Mouse (Mus musculus) E14TG2a.4 (cell line): ENCODE measurements around the gene Sept1.
A peak's percentile ranks its signal among the peaks of the same experiment; 100 is the strongest.
"Not testable (repeated sequence)": the region's sequence is repeated elsewhere in the genome, so short reads cannot be mapped to it uniquely, and the experiment has no call there.

ENCODE experiments used
- H3K27me3 ChIP-seq: 2 replicates; pipeline ENCODE4 v1.6.1; 2014; ENCODE audit warnings: low read length, control low read depth; ENCODE audit not compliant: insufficient read depth
- H3K36me3 ChIP-seq: 2 replicates; pipeline ENCODE4 v1.6.1; 2014; ENCODE audit warnings: low read length, control low read depth; ENCODE audit not compliant: insufficient read depth
- H3K4me1 ChIP-seq: replicated peaks from 2 replicates; pipeline ENCODE4 v1.6.1; 2014; ENCODE audit warnings: low read depth, low read length, control low read depth
- H3K4me3 ChIP-seq: replicated peaks from 2 replicates; pipeline ENCODE4 v1.5.1; 2014; ENCODE audit warnings: mild to moderate bottlenecking, low read length
- H3K9me3 ChIP-seq: 2 replicates; pipeline ENCODE4 v1.6.1; 2014; ENCODE audit warnings: low read length, control low read depth
- CTCF ChIP-seq: conservative IDR thresholded peaks from 2 replicates; pipeline ENCODE4 v1.5.1; 2014; ENCODE audit warnings: low read length
- NANOG ChIP-seq: IDR thresholded peaks from 2 replicates; pipeline ENCODE4 v1.6.1; 2014; ENCODE audit warnings: borderline replicate concordance, low read length, mixed read lengths
- POU5F1 ChIP-seq: IDR thresholded peaks from 2 replicates; pipeline ENCODE4 v1.6.1; 2014; ENCODE audit warnings: low read length, borderline replicate concordance

The Sept1 gene

DNA sequence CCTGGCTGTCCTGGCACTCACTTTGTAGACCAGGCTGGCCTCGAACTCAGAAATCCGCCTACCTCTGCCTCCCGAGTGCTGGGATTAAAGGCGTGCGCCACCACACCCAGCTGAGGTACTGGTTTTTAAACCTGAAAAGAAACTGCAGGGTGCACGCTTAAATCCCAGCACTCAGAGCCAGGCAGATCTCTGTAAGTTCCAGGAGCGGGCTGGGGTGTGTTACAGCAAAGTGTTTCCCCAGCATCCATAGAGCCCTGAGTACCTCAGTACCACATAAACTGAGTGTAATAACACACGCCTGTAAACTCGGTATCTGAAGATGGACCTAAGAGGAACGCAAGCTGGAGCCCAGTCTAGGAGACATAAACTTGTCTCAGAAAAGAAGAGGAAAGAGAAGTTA is 45.6 kb downstream of the Sept1 start:
- TF ChIP-seq NANOG (no peak), POU5F1 (no peak)
- peaks cover 29% of the 10 kb centered on the region for H3K36me3 ChIP-seq

GRCm38 (mm10) chr7:127185601-127186000 is 47.3 kb downstream of the Sept1 start:
- TF ChIP-seq CTCF (peak; percentile 39; the same call in 1 of the 2 replicates), NANOG (no peak)
- peaks cover 13% of the 10 kb centered on the region; the same call in 1 of the 2 replicates for H3K36me3 ChIP-seq
- no peaks in the 10 kb centered on the region for H3K27me3 ChIP-seq
- H3K9me3 ChIP-seq = no peaks in the 10 kb centered on the region
- H3K4me1 ChIP-seq = peaks cover 67% of the 10 kb centered on the region
- no peak overlapping the region for H3K4me3 ChIP-seq

More for the DNA sequence above, 45.6 kb downstream of the Sept1 start:
- no peaks in the 10 kb centered on the region for H3K9me3 ChIP-seq
- H3K27me3 ChIP-seq = no peaks in the 10 kb centered on the region
- H3K4me3 ChIP-seq = 0 out of 2 replicates have a peak overlapping the region, but pooled peaks have one; percentile 1
- H3K4me1 ChIP-seq = peaks cover 84% of the 10 kb centered on the region

- H3K27me3 ChIP-seq = no peaks in the 10 kb centered on the region
- no peaks in the 10 kb centered on the region for H3K9me3 ChIP-seq
- peaks cover 58% of the 10 kb centered on the region for H3K4me1 ChIP-seq
- H3K36me3 ChIP-seq = peaks cover 4% of the 10 kb centered on the region; the same call in 1 of the 2 replicates
- no peak overlapping the region for H3K4me3 ChIP-seq
- TF ChIP-seq CTCF (no peak), NANOG (no peak), POU5F1 (no peak)
Observed at GRCm38 (mm10) chr7:127184720-127185119, 48.2 kb downstream of the Sept1 start.

DNA sequence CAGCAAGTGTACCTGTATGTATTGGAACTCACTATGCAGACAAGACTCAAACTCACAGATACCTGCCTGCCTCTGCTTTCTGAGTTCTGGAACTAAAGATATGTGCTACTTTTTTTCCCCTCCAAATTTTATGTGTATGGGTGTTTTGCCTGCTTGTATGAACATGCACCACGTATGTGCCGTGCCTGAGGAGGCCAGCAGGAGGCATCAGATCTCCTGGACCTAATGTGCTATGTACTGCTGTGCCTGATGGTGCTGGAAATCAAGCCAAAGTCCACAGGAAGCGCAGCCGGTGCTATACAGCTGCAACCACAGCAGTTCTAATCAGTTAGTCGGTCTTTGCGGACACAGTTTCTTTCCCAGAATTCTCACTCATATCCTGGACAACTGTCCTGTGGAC is 49.1 kb downstream of the Sept1 start:
- Histone ChIP-seq H3K4me1 (peaks cover 49% of the 10 kb centered on the region), H3K9me3 (no peaks in the 10 kb centered on the region), H3K27me3 (no peaks in the 10 kb centered on the region), H3K36me3 (no peaks in the 10 kb centered on the region), H3K4me3 (no peak overlapping the region)
- TF ChIP-seq NANOG (no peak), CTCF (peak; percentile 59)

DNA sequence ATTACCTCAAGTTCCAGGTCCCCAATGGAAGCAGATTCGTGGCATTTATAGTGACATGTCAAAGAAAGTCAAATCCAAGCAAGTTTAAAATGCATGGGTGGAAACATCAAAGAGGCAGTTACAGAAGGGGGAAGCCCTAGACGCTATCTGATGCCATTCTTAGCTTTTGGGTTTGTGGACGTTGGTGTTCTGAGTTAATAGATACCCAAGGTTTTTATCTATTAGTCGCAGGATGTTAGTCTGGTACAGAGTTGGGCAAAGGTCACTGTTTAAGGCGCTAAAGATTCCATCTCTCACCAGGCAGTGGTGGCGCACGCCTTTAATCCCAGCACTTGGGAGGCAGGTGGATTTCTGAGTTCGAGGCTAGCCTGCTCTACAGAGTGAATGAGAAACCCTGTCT is 49.6 kb downstream of the Sept1 start:
- TF ChIP-seq POU5F1 = no peak
- no peak for TF ChIP-seq CTCF
- TF ChIP-seq NANOG = no peak
- no peak overlapping the region for H3K4me3 ChIP-seq
- H3K36me3 ChIP-seq = no peaks in the 10 kb centered on the region
- peaks cover 47% of the 10 kb centered on the region for H3K4me1 ChIP-seq
- no peaks in the 10 kb centered on the region for H3K27me3 ChIP-seq
- no peaks in the 10 kb centered on the region for H3K9me3 ChIP-seq

DNA sequence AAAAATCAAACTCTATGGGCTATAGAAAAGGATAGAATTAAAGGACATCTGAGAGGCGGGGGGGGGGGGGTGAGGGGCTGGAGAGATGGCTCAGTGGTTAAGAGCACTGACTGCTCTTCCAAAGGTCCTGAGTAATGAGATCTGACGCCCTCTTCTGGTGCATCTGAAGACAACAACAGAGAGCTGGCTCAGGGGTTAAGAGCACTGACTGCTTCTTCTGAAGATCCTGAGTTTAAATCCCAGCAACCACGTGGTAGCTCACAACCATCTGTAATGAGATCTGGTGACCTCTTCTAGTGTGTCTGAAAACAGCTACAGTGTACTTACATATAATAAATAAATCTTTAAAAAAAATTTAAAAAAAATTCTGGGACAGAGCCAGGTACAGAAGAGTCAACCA is 51.2 kb downstream of the Sept1 start:
- H3K9me3 ChIP-seq, H3K4me3 ChIP-seq, H3K36me3 ChIP-seq, H3K27me3 ChIP-seq: not testable (repeated sequence)
- peaks cover 50% of the 10 kb centered on the region for H3K4me1 ChIP-seq
- 0 out of 2 replicates have a peak, but pooled peaks have one; percentile 12 for TF ChIP-seq CTCF

DNA sequence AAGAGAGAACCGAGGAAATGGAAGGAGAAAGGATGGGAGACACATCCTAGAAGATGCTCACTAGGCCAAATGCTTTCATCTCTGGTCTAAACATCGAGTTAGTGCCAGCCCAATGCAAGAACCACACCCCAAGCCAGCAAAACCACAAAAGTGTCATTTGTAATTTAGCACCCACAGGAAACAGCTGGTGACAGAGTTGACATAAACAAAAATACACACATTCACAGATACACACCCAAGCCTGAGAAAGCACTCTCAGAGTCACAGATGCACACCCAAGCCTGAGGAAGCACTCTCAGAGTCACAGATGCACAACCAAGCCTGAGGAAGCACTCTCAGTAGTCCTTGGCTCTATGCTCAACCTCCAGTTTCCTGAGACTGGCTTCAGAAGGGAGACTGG is 52.1 kb downstream of the Sept1 start:
- no peaks in the 10 kb centered on the region for H3K27me3 ChIP-seq
- TF ChIP-seq CTCF (no peak), POU5F1 (no peak), NANOG (no peak)
- H3K36me3 ChIP-seq = no peaks in the 10 kb centered on the region
- no peaks in the 10 kb centered on the region for H3K9me3 ChIP-seq
- H3K4me3 ChIP-seq = no peak overlapping the region
- peaks cover 41% of the 10 kb centered on the region for H3K4me1 ChIP-seq

DNA sequence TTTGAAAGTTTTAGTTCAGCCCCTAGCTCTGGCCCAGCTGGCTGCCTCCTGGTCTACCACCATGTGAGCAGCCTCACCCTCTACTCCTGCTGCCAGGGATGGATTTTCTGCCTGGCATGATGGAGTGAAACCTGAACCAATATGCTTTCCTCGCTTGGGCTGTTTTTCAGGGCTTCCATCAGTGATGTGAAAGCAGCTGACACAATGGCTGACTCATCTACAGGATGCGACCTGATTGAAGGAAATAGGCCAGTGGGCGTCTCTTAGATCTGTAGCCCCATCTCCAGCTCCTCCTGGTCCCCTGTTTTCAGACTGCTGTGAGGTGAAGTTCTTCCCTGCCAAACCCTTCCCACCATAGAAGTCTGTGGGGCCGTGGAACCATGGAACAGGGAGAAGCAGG is 56.0 kb downstream of the Sept1 start:
- Histone ChIP-seq H3K9me3 (no peaks in the 10 kb centered on the region), H3K27me3 (no peaks in the 10 kb centered on the region), H3K36me3 (no peaks in the 10 kb centered on the region), H3K4me1 (peaks cover 19% of the 10 kb centered on the region), H3K4me3 (no peak overlapping the region)
- TF ChIP-seq CTCF (no peak), NANOG (no peak), POU5F1 (no peak)

DNA sequence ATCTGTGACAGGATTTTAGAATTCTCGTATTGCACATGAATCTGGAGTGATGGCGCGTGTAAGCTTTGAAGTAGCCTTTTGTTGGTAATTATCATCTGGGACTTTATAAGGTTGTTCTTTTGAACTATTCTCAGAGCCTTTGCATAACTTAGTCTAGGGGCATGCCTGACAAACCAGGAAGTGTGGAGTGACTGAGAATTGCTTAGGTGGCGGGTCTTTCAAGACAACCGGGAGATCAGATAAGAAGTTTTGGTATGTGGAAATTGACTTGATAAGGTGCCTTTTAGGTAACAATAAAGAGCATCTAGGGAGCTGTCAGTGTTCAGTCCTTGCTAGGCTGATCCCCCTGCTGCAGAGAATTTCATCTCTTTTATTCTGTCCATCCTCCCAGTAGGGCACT is 66.4 kb downstream of the Sept1 start:
- no peak overlapping the region for H3K4me3 ChIP-seq
- no peak for TF ChIP-seq CTCF
- TF ChIP-seq POU5F1 = no peak
- TF ChIP-seq NANOG = no peak
- no peaks in the 10 kb centered on the region for H3K36me3 ChIP-seq
- H3K27me3 ChIP-seq = no peaks in the 10 kb centered on the region; the same call in 1 of the 2 replicates
- peaks cover 21% of the 10 kb centered on the region for H3K4me1 ChIP-seq
- H3K9me3 ChIP-seq = no peaks in the 10 kb centered on the region
